Mouse (Mus musculus) lung, adult 18-20 months (tissue): ENCODE measurements at regions not wholly inside any gene's neighbourhood (a gene's known extent, or its start where the extent isn't known, plus 50 kb on each side); places are given as distances from the start of the nearest gene placed in this dataset.

ENCODE experiments used
- DNase-seq, 2 experiments: peaks; one replicate each; pipeline ENCODE4 v3.0.0; 2022; ENCODE audit warnings: mixed read lengths in 2 of 2

DNA sequence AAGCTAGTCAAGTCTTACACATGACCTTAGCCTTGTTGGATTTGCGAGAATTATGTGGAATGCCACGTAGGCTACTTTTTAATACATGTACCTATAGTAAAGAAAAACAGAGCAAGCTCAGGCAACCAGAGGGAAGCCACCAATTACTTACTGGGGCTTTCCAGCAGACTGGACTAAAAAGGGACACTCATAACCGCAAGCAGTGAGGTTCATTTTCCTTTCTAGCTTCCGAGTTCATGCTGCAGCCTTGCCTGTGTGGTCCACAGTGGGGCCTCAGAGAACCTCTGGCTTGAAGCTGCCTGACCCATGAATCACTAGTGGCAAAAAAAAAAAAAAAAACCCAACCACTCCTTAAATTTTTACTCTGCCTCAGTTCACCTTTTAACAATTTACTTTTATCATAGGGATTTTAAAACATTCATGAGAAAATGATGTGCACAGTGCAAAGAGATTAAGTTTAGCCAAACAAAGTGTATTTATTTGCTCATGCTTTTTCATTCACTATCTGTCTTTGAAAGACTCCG, 188.6 kb upstream of the 1700066M21Rik start:
- no peak for DNase-seq

DNA sequence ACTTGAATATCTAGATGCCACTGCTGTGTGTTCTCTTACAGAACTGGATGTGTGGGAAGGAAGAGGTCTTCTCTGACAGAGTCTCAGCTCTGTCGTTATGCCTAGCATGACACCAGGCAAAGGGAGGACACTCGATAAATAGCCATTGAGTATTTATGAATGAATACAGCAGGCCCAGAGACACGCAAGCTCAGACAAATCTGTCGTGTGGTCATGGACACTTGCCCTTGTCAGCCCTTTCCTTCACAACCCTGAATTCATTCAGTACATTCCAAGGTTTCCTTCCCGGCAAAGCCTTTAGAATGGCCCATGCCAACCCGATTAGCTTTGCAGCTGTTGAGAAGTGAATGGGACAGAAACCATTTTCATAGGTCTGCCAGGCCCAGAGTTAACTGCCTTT, 176.1 kb upstream of the 1700066M21Rik start:
- DNase-seq, result no peak

DNA sequence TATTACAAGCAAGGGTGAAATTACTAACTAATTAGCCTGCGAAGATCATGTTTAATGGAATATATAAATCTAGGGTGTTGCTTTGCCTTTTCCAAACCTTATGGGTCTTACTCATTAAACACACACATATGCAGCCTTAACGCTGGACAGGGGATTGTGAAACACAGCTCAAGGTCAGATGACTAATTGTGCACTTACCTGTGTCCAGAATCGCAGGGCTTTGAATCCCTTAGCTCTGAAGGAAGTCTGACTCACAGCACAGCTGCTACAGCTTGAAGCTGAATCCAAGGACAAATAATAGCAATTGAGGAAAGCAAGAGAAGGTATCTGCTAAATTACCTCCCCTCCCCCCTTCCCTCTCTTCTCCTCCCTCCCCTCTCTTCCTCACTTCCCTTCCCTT, 173.1 kb upstream of the 1700066M21Rik start:
- DNase-seq, result no peak

DNA sequence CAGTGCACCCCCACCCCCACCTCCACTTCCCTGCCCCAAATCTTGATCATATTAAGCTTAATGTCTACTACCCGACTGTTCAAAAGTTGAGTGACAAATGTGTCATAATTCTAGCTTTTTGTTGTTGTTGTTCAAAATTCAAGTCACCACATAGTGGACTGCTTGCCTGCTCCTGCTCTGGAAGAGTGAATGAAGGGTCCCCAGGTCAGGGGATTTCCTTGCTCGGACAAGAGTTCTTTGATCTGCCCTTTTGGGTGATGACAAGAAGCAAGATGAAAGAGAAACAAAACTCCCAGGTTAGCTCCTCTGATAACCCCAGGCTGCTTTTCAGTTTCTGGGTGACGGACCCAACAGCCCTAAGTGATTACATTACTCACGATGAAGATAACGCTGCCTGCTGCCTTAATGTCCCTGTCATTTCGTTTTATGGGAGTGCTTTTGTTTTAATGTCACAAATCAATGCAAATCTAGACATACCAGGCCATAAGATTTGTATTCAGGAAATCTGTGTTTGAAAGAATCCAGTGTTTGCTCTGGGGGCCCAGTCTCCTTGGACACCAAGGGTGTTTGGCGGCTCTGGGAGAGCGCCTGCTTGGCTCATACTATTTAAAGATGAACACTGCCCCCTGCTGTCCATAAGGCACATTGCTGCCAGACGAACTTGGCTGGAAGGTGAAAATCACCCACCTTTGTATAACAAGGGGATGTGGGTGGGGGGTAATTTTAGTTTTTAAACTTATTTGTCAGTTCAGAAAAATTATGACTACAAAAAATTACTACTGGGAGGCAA, 172.0 kb upstream of the 1700066M21Rik start:
- DNase-seq, result peak; percentile 8 to 50

DNA sequence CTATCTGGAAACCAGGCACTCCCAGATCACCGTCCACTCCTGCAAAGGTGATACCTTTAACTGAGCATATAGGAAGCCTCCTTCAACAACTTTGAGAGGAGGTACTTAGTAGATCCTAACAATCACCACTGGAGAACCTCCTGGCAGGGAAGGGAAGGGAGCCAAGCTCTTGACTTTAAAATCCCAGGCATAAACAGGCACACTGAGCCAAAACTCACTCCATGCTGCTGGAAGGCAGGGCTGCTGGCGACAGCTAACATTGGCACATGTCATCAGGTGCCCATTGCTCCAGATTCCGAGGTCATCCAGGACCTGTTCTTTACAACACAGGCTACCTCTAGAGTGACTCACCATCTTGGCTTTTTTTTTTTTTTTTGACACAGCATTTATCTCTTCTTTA, 170.9 kb upstream of the 1700066M21Rik start:
- DNase-seq, result no peak

DNA sequence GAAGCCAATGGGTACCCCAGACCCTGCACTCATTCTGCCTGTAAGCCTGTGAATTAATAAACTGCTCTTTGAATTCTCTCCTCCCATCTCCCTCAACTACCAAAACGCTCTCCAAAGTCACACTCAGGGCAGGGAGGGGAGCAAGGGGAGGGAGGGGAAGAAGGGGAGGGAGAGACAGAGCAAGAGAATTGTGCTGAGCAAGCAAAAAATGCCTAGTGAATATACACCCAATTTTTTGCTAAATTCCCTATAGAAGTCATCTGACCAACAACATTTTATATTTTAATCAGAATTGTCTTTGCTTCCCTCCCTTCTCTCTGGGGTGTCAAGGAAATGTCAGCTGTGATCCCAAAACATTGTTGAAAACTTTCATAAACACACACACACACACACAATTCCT, 170.5 kb upstream of the 1700066M21Rik start:
- no peak for DNase-seq

DNA sequence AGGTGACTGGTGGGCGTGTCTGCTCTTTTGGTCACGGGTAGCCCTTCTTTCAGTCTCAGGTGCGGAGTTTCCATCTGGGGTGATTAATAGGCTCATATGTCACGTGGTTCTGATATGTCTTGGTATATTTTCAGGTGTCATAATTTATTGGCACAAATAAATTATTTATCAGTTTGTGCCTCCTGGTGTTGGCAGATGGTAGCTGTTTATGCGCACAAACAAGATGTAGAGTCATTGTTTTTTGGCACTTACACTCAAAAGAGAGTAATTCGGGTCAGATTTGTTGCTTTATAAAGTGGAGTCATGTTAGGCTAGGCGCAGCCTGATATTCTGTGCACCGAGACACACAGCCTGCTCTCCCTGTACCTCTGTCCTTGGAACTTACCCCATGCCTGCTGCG, 169.0 kb upstream of the 1700066M21Rik start:
- DNase-seq, result no peak

DNA sequence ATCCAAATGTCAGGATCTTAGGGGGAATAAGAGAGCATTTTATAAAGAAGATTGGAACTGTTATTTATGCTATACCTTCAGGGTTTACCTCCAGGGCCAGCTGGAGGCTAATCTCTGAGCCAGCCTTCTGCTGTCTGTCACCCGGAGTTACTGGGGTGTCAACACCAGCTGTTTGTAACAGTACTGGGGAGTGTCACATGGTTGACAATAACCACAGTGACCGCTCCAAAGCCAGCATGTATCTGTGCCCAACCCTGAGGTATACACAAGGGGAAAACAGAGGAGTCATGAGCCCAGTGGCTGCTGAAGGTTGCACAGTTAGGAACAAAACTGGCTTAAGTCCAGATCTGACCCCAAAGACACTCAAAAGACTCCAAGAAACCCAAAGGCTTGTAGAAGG, 168.1 kb upstream of the 1700066M21Rik start:
- DNase-seq, result no peak

DNA sequence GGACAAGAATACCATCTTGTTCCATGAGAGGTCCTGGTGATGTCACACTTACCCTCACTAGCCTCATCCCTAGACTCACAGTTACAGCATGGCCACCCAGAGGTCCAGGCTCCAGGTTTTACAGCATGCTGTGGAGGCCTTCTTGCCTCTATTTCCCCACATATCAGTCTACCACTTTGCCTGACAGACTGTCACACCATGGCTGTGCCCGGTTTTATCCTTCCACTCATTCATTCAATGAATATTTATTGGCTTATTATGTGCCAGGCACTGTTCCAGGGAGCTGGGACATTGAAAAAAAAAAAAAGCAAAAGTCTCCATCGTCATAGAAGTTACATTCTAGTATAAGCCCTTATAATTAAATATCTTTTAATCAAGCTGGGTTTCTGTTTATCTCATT, 166.4 kb upstream of the 1700066M21Rik start:
- DNase-seq, result no peak

DNA sequence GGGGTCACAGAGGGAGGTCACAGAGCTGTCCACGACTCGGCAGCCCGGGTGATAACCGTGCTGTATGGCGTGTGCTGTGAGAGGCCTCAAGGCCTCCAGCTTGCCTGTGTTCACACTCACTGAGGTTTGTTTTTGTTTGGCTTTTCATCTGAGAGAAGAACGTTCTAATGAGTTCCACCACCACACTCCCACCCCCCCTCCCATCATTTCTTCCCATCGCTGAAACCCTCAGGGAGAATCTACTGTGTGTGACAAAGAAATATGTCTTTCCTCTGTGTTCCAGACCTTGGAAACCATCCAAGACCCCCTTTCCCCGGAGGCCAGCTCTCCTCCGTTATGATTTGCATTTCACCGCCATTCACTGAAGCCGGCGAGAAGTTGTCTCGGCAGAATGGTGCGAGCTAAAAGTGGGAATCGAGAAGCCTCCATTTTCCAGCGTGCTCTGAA, 164.0 kb upstream of the 1700066M21Rik start:
- no peak for DNase-seq

DNA sequence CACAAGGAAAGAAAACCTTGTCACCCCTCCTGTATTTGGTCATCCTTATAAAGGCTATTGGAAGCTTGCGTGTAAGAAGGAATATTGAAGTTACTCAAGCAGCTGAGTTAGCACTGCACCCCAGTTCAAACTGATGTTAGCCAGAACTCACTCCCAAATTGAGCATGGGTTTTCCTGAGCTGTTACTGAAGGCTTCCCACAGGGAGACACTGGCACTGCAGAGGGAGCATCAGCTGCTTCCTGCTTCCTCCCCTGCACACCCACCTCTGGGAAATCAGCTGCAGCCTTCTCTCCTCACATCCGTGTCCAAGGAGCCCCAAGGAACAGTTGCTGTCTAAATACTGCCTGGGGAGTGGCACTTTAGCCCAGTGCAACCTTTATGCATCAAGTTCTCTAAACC, 163.2 kb upstream of the 1700066M21Rik start:
- DNase-seq, result no peak

DNA sequence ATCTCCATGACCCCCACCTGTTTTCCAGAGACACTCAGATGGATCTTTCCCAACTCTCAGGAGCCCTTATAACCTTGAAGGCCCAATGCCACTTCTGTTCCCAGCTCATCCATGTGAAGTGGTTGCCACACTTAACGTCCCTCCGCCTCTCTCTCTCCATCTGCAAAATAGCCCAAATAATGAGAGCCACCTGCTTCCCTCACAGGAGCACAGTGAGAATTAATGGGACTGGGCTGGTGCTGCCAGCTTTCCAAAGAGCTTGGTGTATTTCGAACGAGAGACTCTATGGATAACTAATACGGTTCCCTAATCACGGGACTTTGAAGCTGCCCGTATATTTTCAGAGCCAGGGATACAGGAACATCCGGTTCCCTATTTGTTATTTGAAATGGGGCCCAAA, 159.8 kb upstream of the 1700066M21Rik start:
- no peak for DNase-seq

DNA sequence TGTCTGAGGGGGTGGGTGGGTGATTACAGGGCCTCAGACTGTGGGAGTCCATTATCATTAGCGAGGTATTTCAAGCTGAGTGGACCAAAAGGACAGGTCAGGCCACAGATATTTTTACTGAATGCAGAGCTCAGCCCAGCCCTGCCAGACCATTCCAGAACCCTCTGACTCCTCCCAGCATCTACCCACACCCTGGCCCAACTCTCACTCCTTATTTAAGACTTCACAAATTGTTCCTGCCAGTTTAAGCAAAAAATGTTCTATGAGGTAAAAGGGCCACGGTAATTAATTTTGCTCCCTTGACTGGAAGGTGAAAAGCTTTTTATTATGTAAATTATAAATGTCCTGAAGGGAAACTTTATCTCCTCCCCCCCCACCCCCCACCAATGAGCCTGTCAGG, 159.3 kb upstream of the 1700066M21Rik start:
- DNase-seq, result no peak

DNA sequence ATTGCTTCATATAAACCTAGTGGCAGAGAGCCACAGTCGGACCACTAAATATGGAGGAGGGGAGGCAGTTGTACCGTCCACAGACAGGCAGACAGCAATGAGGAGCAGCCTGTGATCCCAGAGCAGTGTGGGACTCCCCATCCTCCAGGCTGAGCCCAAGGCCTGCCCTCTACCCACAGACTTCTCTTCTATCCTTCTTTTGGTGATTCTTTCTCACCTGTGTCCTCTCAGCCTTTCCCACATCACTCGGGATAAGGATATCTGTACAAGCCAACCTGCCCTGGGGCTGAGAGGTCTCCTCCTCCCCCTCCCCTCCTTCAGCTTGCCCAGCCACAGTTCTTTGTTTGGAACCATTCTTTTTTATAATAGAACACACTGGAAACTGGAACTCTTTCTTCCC, 158.8 kb upstream of the 1700066M21Rik start:
- no peak for DNase-seq

DNA sequence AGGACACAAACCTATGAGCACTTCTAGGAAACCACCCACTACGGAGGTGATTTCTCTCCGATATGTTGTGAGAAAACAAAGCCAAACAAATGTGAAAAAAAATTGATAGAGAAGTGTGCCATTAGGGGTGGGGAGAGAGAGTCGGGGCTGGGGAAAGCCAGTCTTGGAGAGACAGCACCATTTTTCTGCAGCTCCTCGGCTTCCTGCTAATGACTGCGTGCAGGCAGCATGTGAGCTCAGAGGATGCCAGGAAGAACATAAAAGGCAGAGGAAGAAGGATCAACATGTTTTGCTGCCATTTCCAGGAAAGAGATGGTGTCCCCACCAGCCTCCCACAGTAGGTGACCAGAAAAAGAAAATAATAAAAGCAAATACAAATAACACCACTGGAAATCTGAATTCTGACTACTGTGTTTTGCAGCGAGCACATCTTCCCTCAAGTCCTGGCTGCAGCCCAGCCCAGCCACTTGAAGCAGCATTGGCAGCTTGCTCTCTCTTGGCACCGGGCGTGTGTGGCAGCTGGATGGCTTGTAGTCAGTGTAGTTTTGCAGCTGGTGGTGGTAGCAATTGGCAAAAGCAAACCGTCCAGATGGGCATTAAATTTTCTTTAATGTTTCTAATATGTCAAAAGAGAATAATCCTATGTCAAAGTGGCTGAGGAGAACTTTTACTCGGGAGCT, 152.9 kb upstream of the 1700066M21Rik start:
- no peak for DNase-seq

DNA sequence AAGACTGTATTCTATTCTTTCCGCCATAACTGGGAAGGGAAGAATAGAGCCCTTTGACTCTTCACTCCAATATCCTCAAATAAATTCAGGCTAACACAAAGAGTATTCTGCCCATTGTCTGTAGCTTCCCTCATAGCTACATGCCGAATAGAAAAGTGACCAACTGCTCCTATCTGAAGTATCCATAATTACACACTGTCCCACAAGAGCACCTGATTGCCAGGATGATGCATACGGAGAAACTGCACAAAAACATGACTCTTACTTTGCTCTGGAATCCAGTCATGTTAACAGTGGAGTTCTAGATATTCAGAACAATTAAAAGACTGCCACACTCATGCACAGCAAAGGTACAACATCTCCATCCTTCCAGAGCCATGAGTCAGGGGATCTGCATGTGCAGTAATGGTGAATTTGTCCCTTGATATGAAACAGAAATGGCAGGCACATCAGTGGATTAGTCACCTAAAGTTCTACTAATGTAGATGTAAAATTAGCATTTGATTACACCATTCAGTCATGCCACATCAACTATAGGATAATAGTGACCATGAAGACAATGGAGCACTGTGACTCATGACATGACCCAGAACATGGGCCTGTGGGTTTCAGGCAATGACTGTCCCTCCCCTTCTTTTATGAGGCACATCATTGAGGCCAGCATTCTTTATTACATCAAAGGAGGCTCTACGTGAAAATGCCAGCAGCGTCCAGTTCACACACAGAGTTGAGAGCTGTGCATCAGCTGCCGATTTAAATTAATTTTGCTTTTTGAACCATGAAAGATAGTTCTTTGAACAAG, 133.6 kb upstream of the 1700066M21Rik start:
- DNase-seq, result no peak

DNA sequence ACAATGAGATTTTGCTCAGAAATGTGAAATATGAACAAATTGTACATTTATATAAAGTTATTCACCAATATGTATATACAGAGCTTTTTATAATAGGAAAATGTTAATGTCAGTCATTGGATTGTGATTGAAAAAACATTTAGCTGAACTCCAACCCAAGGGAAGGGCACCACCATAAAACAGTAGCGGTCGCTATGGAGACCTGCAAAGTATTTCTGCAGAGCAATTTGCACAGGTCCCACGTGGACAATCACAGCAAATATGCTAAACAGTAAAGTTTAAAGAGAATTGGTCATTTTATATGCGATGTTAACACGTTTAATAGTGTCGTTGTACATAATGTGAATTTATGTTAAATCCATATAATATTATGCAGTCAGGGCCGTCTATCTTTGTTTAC, 117.8 kb upstream of the 1700066M21Rik start:
- no peak for DNase-seq

DNA sequence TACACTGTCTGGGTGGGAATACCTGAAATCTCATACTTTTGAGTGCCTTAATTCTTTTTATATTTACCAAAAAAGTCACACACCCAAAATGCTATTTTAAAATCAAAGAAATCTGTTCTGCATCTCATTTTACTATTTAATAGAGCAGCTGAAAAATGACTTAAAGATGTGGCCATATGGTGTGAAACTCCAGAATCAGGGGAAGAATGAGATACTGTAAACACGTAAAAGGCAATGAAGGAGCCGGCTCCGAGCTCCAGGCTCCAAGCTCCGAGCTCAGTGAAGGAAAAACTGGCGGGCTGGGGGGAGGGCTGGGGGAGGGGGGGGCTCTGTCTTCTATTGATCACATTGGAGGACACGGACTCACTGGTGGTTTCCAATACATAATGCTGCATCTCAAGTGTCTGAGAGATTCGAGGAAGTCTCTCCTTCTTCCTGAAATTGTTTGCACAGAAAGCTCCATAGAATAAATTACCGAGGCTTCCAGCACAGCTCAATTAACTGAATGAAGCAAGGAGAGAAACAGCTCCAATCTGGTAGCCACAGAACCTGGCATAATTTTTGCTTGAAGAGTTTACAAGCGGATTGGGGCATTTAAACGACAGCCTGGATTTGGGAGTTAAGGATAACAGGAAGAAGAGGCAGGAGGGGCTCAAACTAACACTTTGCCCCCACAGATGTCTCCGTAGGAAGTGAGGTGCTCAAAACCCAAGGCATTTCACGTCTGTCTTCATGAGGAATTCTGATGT, 112.2 kb upstream of the 1700066M21Rik start:
- no peak for DNase-seq

DNA sequence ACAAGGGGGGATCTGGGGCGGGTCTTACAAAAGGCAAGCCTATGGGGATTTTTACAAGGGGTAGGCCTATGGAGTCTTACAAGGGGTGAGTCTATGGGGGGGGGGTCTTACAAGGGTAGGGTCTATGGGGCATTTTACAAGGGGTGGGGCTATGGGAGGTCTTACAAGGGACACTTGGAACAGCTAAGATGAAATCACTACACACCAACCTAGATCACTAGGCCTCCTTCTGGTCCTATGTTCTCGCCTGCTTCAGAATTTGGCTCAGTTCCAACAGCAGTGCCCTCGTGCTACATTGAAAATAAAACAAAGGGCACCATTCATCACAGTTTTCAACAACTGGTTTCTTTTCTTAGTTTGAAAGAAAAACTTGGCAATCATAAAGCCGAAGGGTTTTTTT, 110.7 kb upstream of the 1700066M21Rik start:
- no peak for DNase-seq

DNA sequence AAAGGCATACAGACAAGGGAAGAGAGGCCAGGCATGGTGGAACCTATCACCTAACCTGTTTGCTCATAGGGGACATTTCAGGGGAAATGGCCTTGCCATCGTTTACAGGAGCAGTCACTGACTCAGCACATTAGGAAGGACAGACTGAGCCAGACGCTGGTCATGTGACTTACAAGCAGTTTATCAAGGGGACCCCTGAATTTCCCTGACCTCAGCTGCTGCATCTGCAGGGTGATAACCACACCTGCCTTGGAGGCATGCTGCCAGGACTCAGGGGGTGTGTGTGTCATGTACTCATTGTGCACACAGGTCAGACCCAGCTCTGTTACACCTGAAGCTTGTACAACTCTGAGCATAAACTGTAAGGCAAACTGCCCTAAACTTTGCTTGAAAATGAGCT, 109.6 kb upstream of the 1700066M21Rik start:
- no peak for DNase-seq

DNA sequence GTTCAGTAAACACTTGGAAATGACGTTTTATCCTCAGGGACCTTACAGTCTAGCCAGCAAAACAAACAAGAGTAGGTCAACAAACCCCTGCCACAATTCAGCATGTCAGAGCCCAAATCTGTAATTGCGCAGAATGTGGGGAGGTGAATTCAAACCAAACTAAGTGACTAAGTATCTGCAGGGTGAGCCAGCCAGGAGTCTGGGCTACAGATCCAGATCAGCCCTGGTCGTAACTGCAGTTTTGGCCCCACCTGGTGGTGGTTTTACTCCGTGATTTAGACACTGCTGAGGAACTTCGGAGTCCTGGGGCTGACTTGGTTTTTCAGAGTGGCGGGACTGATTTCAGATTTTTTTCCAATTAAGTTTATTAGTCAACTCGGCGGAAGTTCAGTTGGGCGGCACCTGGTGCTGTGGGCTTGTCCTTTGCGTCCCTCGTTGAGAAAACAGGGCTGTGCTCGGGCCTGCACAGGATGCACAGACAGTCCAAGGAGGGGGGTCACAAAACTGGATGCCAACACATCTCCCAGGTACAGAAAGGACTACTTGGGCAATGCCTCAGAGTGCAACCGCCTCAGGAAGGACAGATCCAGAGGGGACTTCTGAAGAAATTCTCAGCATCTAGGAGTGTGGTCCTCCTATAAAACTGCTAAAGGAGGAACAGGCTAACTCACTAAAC, 107.6 kb upstream of the 1700066M21Rik start:
- DNase-seq, result peak in 1 of 2 experiments; percentile 6

DNA sequence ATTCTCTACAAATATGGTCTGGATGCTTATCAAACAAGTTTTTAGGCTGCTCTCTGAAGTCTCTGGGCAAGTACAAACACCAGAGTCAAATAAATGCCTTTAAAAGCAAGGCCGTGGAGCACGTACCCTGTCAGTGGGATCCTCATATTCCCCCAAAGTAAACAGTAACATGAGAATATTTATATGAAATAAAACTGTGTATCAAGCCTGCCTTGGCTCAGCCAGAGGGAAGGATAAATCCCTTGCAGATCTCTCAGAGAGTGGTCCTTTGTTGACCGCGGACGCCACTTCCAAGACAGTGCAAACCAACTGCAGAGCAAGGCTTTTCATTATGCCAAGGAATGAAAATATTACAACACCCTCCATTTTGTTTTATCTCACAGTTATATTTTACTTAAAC, 104.8 kb upstream of the 1700066M21Rik start:
- no peak for DNase-seq
